8 mouse cellular contexts compared by ENCODE assay signal in the genomic region with DNA sequence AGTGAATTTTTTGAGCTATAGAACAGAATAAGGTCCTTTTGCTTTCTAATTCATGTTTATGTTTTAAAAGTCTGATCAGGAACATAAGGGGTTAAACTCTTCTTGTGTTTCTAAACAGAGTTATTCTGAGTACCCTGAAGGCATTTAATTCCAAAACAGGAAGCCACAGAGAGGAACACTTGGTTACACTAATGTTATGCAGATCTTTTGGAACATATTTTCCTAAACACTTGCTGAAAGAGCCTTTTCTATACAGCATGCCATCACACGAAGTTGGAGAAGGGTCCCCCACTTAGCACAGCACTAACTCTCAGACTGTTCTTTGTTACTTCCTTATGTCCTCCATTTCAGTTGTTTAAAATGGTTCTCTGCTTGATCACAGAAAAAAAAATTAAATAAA.
DNase-seq lines count a peak whose midpoint lies in the region; ATAC-seq and TF ChIP-seq lines count a peak whose summit lies in the region.

No protein-coding gene starts in this region.

- 15% methylated on average over 1 of the region's 1 CpGs for WGBS in forebrain, embryonic 10.5 days
- 7% methylated on average over 1 of the region's 1 CpGs for WGBS in limb, embryonic 13.5 days
- WGBS in cerebellum, adult 2 months: 60% methylated on average over 1 of the region's 1 CpGs

- peak; percentile 42 for ATAC-seq in CD4-positive, CD25-positive, alpha-beta regulatory T cell, adult 4 months
- ATAC-seq in limb, embryonic 13.5 days (ENCODE audit: low FRiP score, low read depth): 0 out of 2 replicates have a peak, but pooled peaks have one; percentile 51

- no peaks in the 10 kb centered on the region for H3K27me3 ChIP-seq in forebrain, embryonic 10.5 days (ENCODE audit: poor library complexity, severe bottlenecking)
- no peaks in the 10 kb centered on the region for H3K27me3 ChIP-seq in limb, embryonic 13.5 days
- H3K27me3 ChIP-seq in cerebellum, adult 2 months (ENCODE audit: control insufficient read depth, insufficient read depth, low read length): no peaks in the 10 kb centered on the region

- no peaks in the 10 kb centered on the region for H3K36me3 ChIP-seq in forebrain, embryonic 10.5 days (replicated peaks)
- no peaks in the 10 kb centered on the region for H3K36me3 ChIP-seq in limb, embryonic 13.5 days

- H3K4me1 ChIP-seq in forebrain, embryonic 10.5 days: peaks cover 22% of the 10 kb centered on the region
- H3K4me1 ChIP-seq in limb, embryonic 13.5 days: peaks cover 17% of the 10 kb centered on the region
- H3K4me1 ChIP-seq in cerebellum, adult 2 months (ENCODE audit: control insufficient read depth, insufficient read depth, low read length): no peaks in the 10 kb centered on the region

- peak; percentile 7 to 9 for DNase-seq in heart, postnatal 10 days
- DNase-seq in heart, adult 9 months (ENCODE audit: low spot score in 2 of 2): no peak
- no peak for DNase-seq in forebrain, embryonic 10.5 days (ENCODE audit: extremely low spot score, low spot score)
- DNase-seq in testis, postnatal 14 days (ENCODE audit: low spot score): no peak
- no peak for DNase-seq in cerebellum, adult 2 months
- DNase-seq in kidney, postnatal 10 days: no peak

- intact Hi-C loops in heart, postnatal 10 days (cut with DNase I): loop anchor here (2.0 kb wide), 1 partner anchor 125 kb away; no protein-coding TSS in a partner anchor

- TF ChIP-seq POLR2A in cerebellum, adult 2 months (IDR thresholded peaks at IDR 0.05; ENCODE audit: borderline replicate concordance, insufficient read depth, low read length): no peak

- H3K9me3 ChIP-seq in forebrain, embryonic 10.5 days: no peaks in the 10 kb centered on the region
- H3K9me3 ChIP-seq in limb, embryonic 13.5 days: 0 out of 2 replicates have a peak, but pooled peaks cover 3% of the 10 kb centered on the region

- peak overlapping the region; percentile 29; the same call in 1 of the 2 replicates for H3K4me2 ChIP-seq in limb, embryonic 13.5 days (replicated peaks)

- no peak for TF ChIP-seq CTCF in cerebellum, adult 2 months (IDR thresholded peaks at IDR 0.05; ENCODE audit: borderline replicate concordance, insufficient read depth, low read depth, low read length)

- no peak overlapping the region for H3K4me3 ChIP-seq in forebrain, embryonic 10.5 days
- no peak overlapping the region for H3K4me3 ChIP-seq in limb, embryonic 13.5 days
- no peak overlapping the region for H3K4me3 ChIP-seq in cerebellum, adult 2 months (replicated peaks; ENCODE audit: insufficient read depth, low read depth, low read length)

- H3K27ac ChIP-seq in forebrain, embryonic 10.5 days: peak overlapping the region; percentile 70
- H3K27ac ChIP-seq in limb, embryonic 13.5 days: peak overlapping the region; percentile 72
- no peak overlapping the region for H3K27ac ChIP-seq in cerebellum, adult 2 months (ENCODE audit: insufficient read depth, low read length)

- no peak overlapping the region for H3K9ac ChIP-seq in limb, embryonic 13.5 days

Comparison
In these comparisons a context has a peak if more than half of its experiments do, and no peak if none do; other contexts are left out.
1. DNase-seq: peak in heart, postnatal 10 days (2 of 2); none in heart, adult 9 months (0 of 2), forebrain, embryonic 10.5 days (single experiment), testis, postnatal 14 days (single experiment), cerebellum, adult 2 months (0 of 2) and kidney, postnatal 10 days (single experiment).